Mouse (Mus musculus): ENCODE measurements around the gene Zmynd10. TPM values are rescaled to one million over a fixed set of nuclear protein-coding genes. Genes with fewer than 3 reads are reported as not detected.
"Not testable (repeated sequence)": the region's sequence is repeated elsewhere in the genome, so short reads cannot be mapped to it uniquely, and the experiment has no call there.

Gene Zmynd10
- total and polyA plus RNA-seq, 3 experiments: 1.3 TPM; not detected in 2

- Histone ChIP-seq H3K9ac (ENCODE audit: low read depth, low read length) (peak overlapping the region; percentile 91), H3K27ac (peak overlapping the region; percentile 99), H3K4me1 (ENCODE audit: control insufficient read depth, insufficient read depth, low read length) (peaks cover 16% of the 10 kb centered on the region), H3K79me2 (replicated peaks; ENCODE audit: control insufficient read depth, insufficient read depth, low read length) (peaks cover 5% of the 10 kb centered on the region), H3K36me3 (ENCODE audit: control insufficient read depth, insufficient read depth, low read length) (peaks cover 16% of the 10 kb centered on the region), H3K27me3 (ENCODE audit: control insufficient read depth, insufficient read depth, low read length) (no peaks in the 10 kb centered on the region), H3K4me3 (peak overlapping the region; percentile 97)
- DNase-seq: peak; percentile 96
- under 1% methylated on average over 53 of the region's 53 CpGs for WGBS
- TF ChIP-seq POLR2A (IDR thresholded peaks at IDR 0.05; ENCODE audit: insufficient read depth, low read depth, low read length): peak; percentile 96
- TF ChIP-seq EP300 (IDR thresholded peaks at IDR 0.05; ENCODE audit: insufficient read depth, low read depth, low read length): peak; percentile 49
- peak; percentile 36 for TF ChIP-seq CTCF (IDR thresholded peaks at IDR 0.05)
- intact Hi-C loops (cut with DNase I): loop anchor here (2.0 kb wide), 1 partner anchor 14 kb away; no protein-coding TSS in a partner anchor
These were observed 7.3 kb downstream of the Zmynd10 start for GRCm38 (mm10) chr9:107554319-107554825.

GRCm38 (mm10) chr9:107555031-107555457 is 7.9 kb downstream of the Zmynd10 start:
- no peaks in the 10 kb centered on the region for H3K27me3 ChIP-seq (ENCODE audit: control insufficient read depth, insufficient read depth, low read length)
- no peak for TF ChIP-seq CTCF (IDR thresholded peaks at IDR 0.05)
- TF ChIP-seq EP300 (IDR thresholded peaks at IDR 0.05; ENCODE audit: insufficient read depth, low read depth, low read length): peak; percentile 91
- TF ChIP-seq POLR2A (IDR thresholded peaks at IDR 0.05; ENCODE audit: insufficient read depth, low read depth, low read length): peak; percentile 83
- peaks cover 16% of the 10 kb centered on the region for H3K4me1 ChIP-seq (ENCODE audit: control insufficient read depth, insufficient read depth, low read length)
- intact Hi-C loops (cut with DNase I): loop anchor here (2.0 kb wide), 1 partner anchor 14 kb away; no protein-coding TSS in a partner anchor
- H3K79me2 ChIP-seq (replicated peaks; ENCODE audit: control insufficient read depth, insufficient read depth, low read length): peaks cover 5% of the 10 kb centered on the region
- 0% methylated on average over 23 of the region's 23 CpGs for WGBS
- H3K27ac ChIP-seq: peak overlapping the region; percentile 99
- H3K36me3 ChIP-seq (ENCODE audit: control insufficient read depth, insufficient read depth, low read length): peaks cover 19% of the 10 kb centered on the region
- H3K4me3 ChIP-seq: peak overlapping the region; percentile 97
- H3K9ac ChIP-seq (ENCODE audit: low read depth, low read length): peak overlapping the region; percentile 91
- DNase-seq: peak; percentile 80 to 86

GRCm38 (mm10) chr9:107555701-107556100 is 8.6 kb downstream of the Zmynd10 start:
- Histone ChIP-seq H3K27me3 (ENCODE audit: control insufficient read depth, insufficient read depth, low read length) (no peaks in the 10 kb centered on the region), H3K27ac (peak overlapping the region; percentile 99), H3K9ac (ENCODE audit: low read depth, low read length) (peak overlapping the region; percentile 91), H3K79me2 (replicated peaks; ENCODE audit: control insufficient read depth, insufficient read depth, low read length) (peaks cover 5% of the 10 kb centered on the region), H3K4me3 (peak overlapping the region; percentile 97), H3K4me1 (ENCODE audit: control insufficient read depth, insufficient read depth, low read length) (peaks cover 16% of the 10 kb centered on the region), H3K36me3 (ENCODE audit: control insufficient read depth, insufficient read depth, low read length) (peaks cover 21% of the 10 kb centered on the region)
- TF ChIP-seq CTCF (IDR thresholded peaks at IDR 0.05) (no peak), EP300 (IDR thresholded peaks at IDR 0.05; ENCODE audit: insufficient read depth, low read depth, low read length) (no peak), POLR2A (IDR thresholded peaks at IDR 0.05; ENCODE audit: insufficient read depth, low read depth, low read length) (no peak)
- intact Hi-C loops (cut with DNase I): loop anchor here (2.0 kb wide), 1 partner anchor 13 kb away; no protein-coding TSS in a partner anchor
- no peak for DNase-seq
- WGBS: 10% methylated on average over 2 of the region's 2 CpGs

GRCm38 (mm10) chr9:107556346-107556745 is 9.2 kb downstream of the Zmynd10 start:
- peak; percentile 26; the same call in 1 of the 2 replicates for TF ChIP-seq POLR2A (IDR thresholded peaks at IDR 0.05; ENCODE audit: insufficient read depth, low read depth, low read length)
- TF ChIP-seq CTCF (IDR thresholded peaks at IDR 0.05): no peak
- 0 out of 2 replicates have a peak, but pooled peaks have one; percentile 14 for TF ChIP-seq EP300 (IDR thresholded peaks at IDR 0.05; ENCODE audit: insufficient read depth, low read depth, low read length)
- Histone ChIP-seq H3K9ac (ENCODE audit: low read depth, low read length) (peak overlapping the region; percentile 15), H3K27ac (peak overlapping the region; percentile 99), H3K4me3 (peak overlapping the region; percentile 97), H3K4me1 (ENCODE audit: control insufficient read depth, insufficient read depth, low read length) (peaks cover 14% of the 10 kb centered on the region), H3K79me2 (replicated peaks; ENCODE audit: control insufficient read depth, insufficient read depth, low read length) (peaks cover 5% of the 10 kb centered on the region), H3K27me3 (ENCODE audit: control insufficient read depth, insufficient read depth, low read length) (no peaks in the 10 kb centered on the region), H3K36me3 (ENCODE audit: control insufficient read depth, insufficient read depth, low read length) (peaks cover 23% of the 10 kb centered on the region)
- no peak for DNase-seq
- intact Hi-C loops (cut with DNase I): no loop called here
- 26% methylated on average over 3 of the region's 3 CpGs for WGBS

- WGBS: under 1% methylated on average over 46 of the region's 46 CpGs
- H3K9ac ChIP-seq (ENCODE audit: low read depth, low read length): peak within 1 kb of the TSS; percentile 72
- peak within 1 kb of the TSS; percentile 93 for H3K4me3 ChIP-seq
- H3K27ac ChIP-seq: peak within 1 kb of the TSS; percentile 91
- intact Hi-C loops (cut with DNase I): no loop called here
- peak; percentile 93 to 97 for DNase-seq
- TF ChIP-seq POLR2A (IDR thresholded peaks at IDR 0.05; ENCODE audit: insufficient read depth, low read depth, low read length) (peak; percentile 96), EP300 (IDR thresholded peaks at IDR 0.05; ENCODE audit: insufficient read depth, low read depth, low read length) (peak; percentile 86; the same call in 1 of the 2 replicates), CTCF (IDR thresholded peaks at IDR 0.05) (no peak)
- peaks cover 9% of the 10 kb centered on the region for H3K4me1 ChIP-seq (ENCODE audit: control insufficient read depth, insufficient read depth, low read length)
- no peaks in the 10 kb centered on the region for H3K27me3 ChIP-seq (ENCODE audit: control insufficient read depth, insufficient read depth, low read length)
- H3K79me2 ChIP-seq (replicated peaks; ENCODE audit: control insufficient read depth, insufficient read depth, low read length): no peaks in the 10 kb centered on the region
- peaks cover 17% of the 10 kb centered on the region for H3K36me3 ChIP-seq (ENCODE audit: control insufficient read depth, insufficient read depth, low read length)
These were observed 16.0 kb downstream of the Zmynd10 start, which contains the start of gene Tusc2 for GRCm38 (mm10) chr9:107563029-107563581. Gene Tusc2, plus strand, starts transcription at chr9:107563255.

GRCm38 (mm10) chr9:107565556-107565955 is 18.5 kb downstream of the Zmynd10 start:
- not testable (repeated sequence) for H3K4me3 ChIP-seq

More at GRCm38 (mm10) chr9:107565556-107565955, 18.5 kb downstream of the Zmynd10 start:
- not testable (repeated sequence) for H3K79me2 ChIP-seq (replicated peaks; ENCODE audit: control insufficient read depth, insufficient read depth, low read length); H3K27me3 ChIP-seq (ENCODE audit: control insufficient read depth, insufficient read depth, low read length); DNase-seq; H3K36me3 ChIP-seq (ENCODE audit: control insufficient read depth, insufficient read depth, low read length)
- Histone ChIP-seq H3K27ac (peak overlapping the region; percentile 95), H3K4me1 (ENCODE audit: control insufficient read depth, insufficient read depth, low read length) (peaks cover 13% of the 10 kb centered on the region), H3K9ac (ENCODE audit: low read depth, low read length) (0 out of 2 replicates have a peak overlapping the region, but pooled peaks have one; percentile 7)
- WGBS: 49% methylated on average over 5 of the region's 5 CpGs
- intact Hi-C loops (cut with DNase I): loop anchor here (5.0 kb wide), 1 partner anchor 67 kb away; no protein-coding TSS in a partner anchor

All from heart, adult 2 months (tissue).